Mouse (Mus musculus) heart, adult 2 months (tissue): ENCODE measurements around the gene Usp46. TPM values are rescaled to one million over a fixed set of nuclear protein-coding genes. Genes with fewer than 3 reads are reported as not detected.

Experiments
- DNase-seq, 2 experiments: peaks; one replicate each; pipeline ENCODE4 v3.0.0; 2021
- H3K27ac ChIP-seq: fragments of 200-600 bp; 2 replicates; pipeline ENCODE4 v1.8.1; 2022
- H3K27me3 ChIP-seq: fragments of 200-500 bp; 2 replicates; pipeline ENCODE4 v1.6.1; 2012; ENCODE audit warnings: mild to moderate bottlenecking, low read length, inconsistent platforms, mixed read lengths; ENCODE audit not compliant: control insufficient read depth, insufficient read depth
- H3K36me3 ChIP-seq: fragments of 200-500 bp; 2 replicates; pipeline ENCODE4 v1.6.1; 2012; ENCODE audit warnings: low read length, inconsistent platforms; ENCODE audit not compliant: control insufficient read depth, insufficient read depth
- H3K4me1 ChIP-seq: fragments of 200-500 bp; 2 replicates; pipeline ENCODE4 v1.6.1; 2011; ENCODE audit warnings: low read length; ENCODE audit not compliant: control insufficient read depth, insufficient read depth
- H3K4me3 ChIP-seq: fragments of 200-600 bp; 2 replicates; pipeline ENCODE4 v1.8.1; 2022
- H3K79me2 ChIP-seq: fragments of 200-500 bp; replicated peaks from 2 replicates; pipeline ENCODE4 v1.6.1; 2012; ENCODE audit warnings: mild to moderate bottlenecking, inconsistent platforms, low read length, moderate library complexity, mixed read lengths; ENCODE audit not compliant: control insufficient read depth, insufficient read depth
- H3K9ac ChIP-seq: fragments of 200-500 bp; 2 replicates; pipeline ENCODE4 v1.6.1; 2012; ENCODE audit warnings: low read depth, mild to moderate bottlenecking, control low read depth, inconsistent platforms, low read length, mixed read lengths
- CTCF ChIP-seq: fragments of 200-600 bp; IDR thresholded peaks from 2 replicates; pipeline ENCODE4 v1.8.1; 2022; ENCODE audit warnings: antibody characterized with exemption, mild to moderate bottlenecking, moderate library complexity
- EP300 ChIP-seq: fragments of 200-500 bp; IDR thresholded peaks from 2 replicates; pipeline ENCODE4 v1.6.1; 2011; ENCODE audit warnings: low read depth, low read length, control low read depth; ENCODE audit not compliant: insufficient read depth
- POLR2A ChIP-seq: fragments of 200-500 bp; IDR thresholded peaks from 2 replicates; pipeline ENCODE4 v1.6.1; 2011; ENCODE audit warnings: mild to moderate bottlenecking, low read depth, low read length, control low read depth; ENCODE audit not compliant: insufficient read depth
- WGBS: fragments of 180-500 bp; shearing (Covaris S2); methylation state at CpG from one replicate; pipeline ENCODE4 v1.1.7; 2018; 5-methylcytosine and 5-hydroxymethylcytosine counted together
- intact Hi-C: fragments of 180-260 bp; cut with DNase I; formaldehyde crosslinking; loops from one replicate; pipeline ENCODE4 v1.15.1; 2025
- polyA plus RNA-seq: library from polyadenylated mRNA; depleted of rRNA; stranded (reverse); fragments of >200 nt; gene quantifications from 2 replicates; pipeline ENCODE4 v1.2.3, GENCODE M21; 2012
- total RNA-seq, 2 experiments: library from RNA; stranded (reverse); gene quantifications; 2 replicates each; pipeline ENCODE4 v1.2.3; 2021

Gene Usp46
- total and polyA plus RNA-seq, 3 experiments, result 6.4 to 37.1 (median 35.8) TPM

DNA sequence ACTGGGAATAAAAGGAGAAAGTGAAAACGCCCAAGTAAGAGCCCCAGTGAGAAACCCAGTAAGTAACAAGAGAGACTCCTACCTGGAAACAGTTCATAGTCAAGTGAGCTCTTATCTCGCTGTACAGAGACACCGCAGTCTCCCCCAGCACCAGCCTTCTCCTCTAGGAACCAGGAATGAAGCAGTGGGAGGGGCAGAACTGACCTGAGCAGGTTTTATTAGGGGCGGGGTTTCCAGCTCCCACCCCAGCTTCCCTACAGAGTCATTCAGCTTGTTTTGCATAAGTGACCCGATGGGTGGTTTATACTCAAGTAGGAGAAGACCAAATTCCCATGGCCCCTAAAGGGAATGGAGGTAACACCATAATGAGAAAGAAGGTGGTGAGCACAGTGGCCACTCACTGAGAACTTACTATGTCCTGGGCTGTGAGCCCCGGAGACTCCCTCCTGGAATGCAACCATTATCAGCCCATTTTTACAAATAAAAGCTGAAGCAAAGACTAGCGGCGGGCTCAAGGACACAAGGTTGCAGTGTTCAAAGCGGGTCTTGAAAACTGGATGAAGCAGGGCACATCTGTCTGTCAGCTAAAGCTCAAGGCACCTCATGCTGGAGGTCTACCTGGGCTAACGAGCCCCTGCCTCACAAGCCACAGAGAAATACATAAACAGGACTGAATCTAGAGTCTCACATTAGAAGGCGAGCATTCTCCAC lies 2.5 kb downstream of the Usp46 start:
- H3K36me3 ChIP-seq, result peaks cover 14% of the 10 kb centered on the region; the same call in 1 of the 2 replicates
- H3K27ac ChIP-seq, result no peak overlapping the region
- peaks cover 4% of the 10 kb centered on the region for H3K79me2 ChIP-seq
- intact Hi-C loops, result loop anchor here (5.0 to 10.0 kb wide), 5 partner anchors 73 to 469 kb away; partner anchors contain the start of genes Fip1l1 and Scfd2
- DNase-seq, result no peak
- H3K9ac ChIP-seq, result no peak overlapping the region
- 60% methylated on average over 11 of the region's 11 CpGs for WGBS
- H3K4me1 ChIP-seq, result peaks cover 23% of the 10 kb centered on the region
- no peaks in the 10 kb centered on the region for H3K27me3 ChIP-seq
- TF ChIP-seq EP300 (no peak), POLR2A (no peak)
- H3K4me3 ChIP-seq, result no peak overlapping the region

DNA sequence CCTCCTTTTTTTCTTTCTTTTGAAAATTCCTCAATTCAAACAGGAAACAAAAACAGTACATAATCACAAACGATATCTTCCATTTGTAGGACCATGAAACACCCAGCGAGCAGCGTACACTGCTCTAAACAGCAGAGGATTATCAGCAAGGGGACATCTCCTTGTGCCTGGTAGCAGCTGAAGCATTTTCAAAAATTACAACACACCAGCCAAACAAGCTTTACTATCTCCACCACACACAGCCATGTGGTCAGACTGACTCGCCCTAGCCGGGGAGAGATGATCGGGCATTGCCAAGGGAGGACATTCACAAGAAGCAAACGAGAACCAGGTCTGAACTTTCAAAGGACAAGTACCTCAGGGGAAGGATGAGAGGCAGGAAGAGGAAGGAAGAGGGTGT lies 3.4 kb downstream of the Usp46 start:
- no peak overlapping the region for H3K9ac ChIP-seq
- H3K4me1 ChIP-seq, result peaks cover 23% of the 10 kb centered on the region
- H3K27me3 ChIP-seq, result no peaks in the 10 kb centered on the region
- H3K79me2 ChIP-seq, result peaks cover 4% of the 10 kb centered on the region
- intact Hi-C loops, result loop anchor here (5.0 to 10.0 kb wide), 5 partner anchors 73 to 470 kb away; partner anchors contain the start of genes Fip1l1 and Scfd2
- DNase-seq, result no peak
- H3K36me3 ChIP-seq, result peaks cover 14% of the 10 kb centered on the region
- H3K4me3 ChIP-seq, result no peak overlapping the region
- 33% methylated on average over 7 of the region's 7 CpGs for WGBS
- no peak for TF ChIP-seq EP300
- no peak for TF ChIP-seq CTCF
- no peak for TF ChIP-seq POLR2A
- H3K27ac ChIP-seq, result peak overlapping the region; percentile 20

DNA sequence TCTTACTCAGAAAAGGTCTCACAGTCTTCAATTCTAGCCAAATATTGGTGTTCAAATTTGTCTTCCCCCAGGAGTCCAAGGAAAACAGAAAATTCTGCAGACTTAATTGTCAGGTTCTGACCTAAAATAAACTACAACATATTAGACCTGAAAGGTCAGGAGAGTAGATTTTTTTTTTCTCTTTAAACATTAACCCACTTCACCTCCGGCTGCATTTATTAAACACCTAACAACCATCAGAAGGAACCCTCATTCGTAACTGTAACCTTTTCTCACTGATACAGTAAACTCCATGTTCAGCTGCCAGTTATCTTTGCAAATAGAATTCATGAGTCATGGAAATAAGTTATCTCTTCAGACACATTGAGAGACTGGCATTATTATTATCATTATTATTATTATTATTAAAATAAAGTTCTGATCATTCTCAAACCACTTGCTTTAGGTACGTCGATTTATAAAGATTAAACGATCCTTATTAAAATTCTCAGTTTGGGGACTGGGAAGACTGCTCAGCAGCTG lies 4.9 kb downstream of the Usp46 start:
- Histone ChIP-seq H3K9ac (no peak overlapping the region), H3K27ac (no peak overlapping the region), H3K36me3 (peaks cover 14% of the 10 kb centered on the region), H3K27me3 (no peaks in the 10 kb centered on the region), H3K79me2 (peaks cover 8% of the 10 kb centered on the region), H3K4me1 (peaks cover 22% of the 10 kb centered on the region), H3K4me3 (no peak overlapping the region)
- TF ChIP-seq EP300 (no peak), CTCF (no peak), POLR2A (no peak)
- no peak for DNase-seq
- WGBS, result 92% methylated on average over 5 of the region's 5 CpGs
- intact Hi-C loops, result loop anchor here (10.0 kb wide), 1 partner anchor 472 kb away; the partner anchor contains the start of genes Fip1l1 and Scfd2

DNA sequence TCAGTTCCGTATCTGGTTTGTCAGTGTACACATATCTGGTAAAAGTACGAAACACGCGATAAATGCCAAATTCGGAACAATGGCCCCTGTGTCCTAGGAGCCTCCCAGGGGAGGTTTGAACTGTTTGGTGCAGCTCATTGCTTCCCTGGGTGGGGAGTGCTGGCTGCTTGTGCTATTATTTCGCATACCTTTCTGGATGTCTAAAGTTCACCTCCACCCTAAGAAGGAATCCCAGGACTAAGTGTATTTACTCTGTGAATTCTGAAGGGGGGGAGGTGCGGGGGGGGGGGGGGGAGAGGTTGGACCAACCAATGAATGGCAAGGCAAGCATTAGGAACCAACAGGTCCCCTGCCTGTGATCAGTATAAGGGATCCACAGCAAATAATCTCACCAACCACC lies 6.0 kb downstream of the Usp46 start:
- no peak overlapping the region for H3K4me3 ChIP-seq
- no peaks in the 10 kb centered on the region for H3K27me3 ChIP-seq
- intact Hi-C loops, result loop anchor here (10.0 kb wide), 1 partner anchor 473 kb away; the partner anchor contains the start of genes Fip1l1 and Scfd2
- peaks cover 8% of the 10 kb centered on the region for H3K79me2 ChIP-seq
- H3K36me3 ChIP-seq, result peaks cover 14% of the 10 kb centered on the region
- DNase-seq, result no peak
- TF ChIP-seq CTCF, result no peak
- no peak for TF ChIP-seq EP300
- no peak for TF ChIP-seq POLR2A
- H3K4me1 ChIP-seq, result peaks cover 24% of the 10 kb centered on the region
- H3K9ac ChIP-seq, result no peak overlapping the region
- peak overlapping the region; percentile 2; the same call in 1 of the 2 replicates for H3K27ac ChIP-seq
- WGBS, result 64% methylated on average over 7 of the region's 7 CpGs

DNA sequence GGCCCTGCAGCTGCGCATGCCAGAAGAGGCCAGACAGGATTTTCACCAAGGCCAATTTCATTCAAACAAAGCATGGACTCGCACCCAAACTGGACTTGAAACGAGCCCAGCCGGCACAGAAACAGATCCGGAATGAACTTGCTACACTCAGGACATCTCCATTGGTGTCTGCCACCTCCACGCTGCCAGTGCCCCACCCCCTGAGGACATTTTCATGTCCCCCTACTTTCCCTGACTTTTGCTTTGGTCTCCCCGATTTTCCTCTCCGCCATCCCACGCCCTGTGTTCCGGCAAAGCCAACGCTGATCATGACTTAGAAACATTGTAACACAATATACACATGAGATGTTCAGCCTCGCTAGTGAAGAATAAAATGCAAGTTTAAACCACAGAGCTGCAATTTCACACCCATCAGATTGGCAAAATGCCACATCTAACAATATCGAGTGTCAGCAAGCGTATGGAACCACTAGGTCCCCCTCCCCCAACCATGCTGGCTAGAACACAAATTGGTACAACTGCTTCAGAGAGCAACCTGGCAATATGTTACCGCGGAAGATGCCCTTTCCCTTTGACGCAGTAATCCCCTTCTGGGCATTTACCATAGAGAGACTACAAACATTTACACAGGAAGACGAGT lies 6.7 kb downstream of the Usp46 start:
- Histone ChIP-seq H3K79me2 (peaks cover 11% of the 10 kb centered on the region), H3K4me1 (peaks cover 24% of the 10 kb centered on the region)
- WGBS, result 55% methylated on average over 18 of the region's 18 CpGs

More for the DNA sequence above, 6.7 kb downstream of the Usp46 start:
- Histone ChIP-seq H3K27me3 (no peaks in the 10 kb centered on the region), H3K4me3 (no peak overlapping the region), H3K9ac (no peak overlapping the region), H3K27ac (peak overlapping the region; percentile 23; the same call in 1 of the 2 replicates), H3K36me3 (peaks cover 14% of the 10 kb centered on the region)
- no peak for DNase-seq
- intact Hi-C loops, result loop anchor here (10.0 kb wide), 1 partner anchor 473 kb away; the partner anchor contains the start of genes Fip1l1 and Scfd2
- TF ChIP-seq CTCF (no peak), POLR2A (no peak), EP300 (no peak)
